Mouse (Mus musculus): ENCODE data around the gene Fam136a. TPM values are rescaled to one million over a fixed set of nuclear protein-coding genes. Genes with fewer than 3 reads are reported as not detected.

The Fam136a gene
- total and polyA plus RNA-seq, 3 experiments = 152 to 339 (median 160) TPM

- in situ Hi-C loops (cut with MboI; ENCODE audit: low pct_ligation_motif_present, low pct_unique_long_range_greater_than_20kb, low sequenced_read_pairs) = no loop called here
- Histone ChIP-seq H3K4me3 (replicated peaks in 1 of 3; ENCODE audit: low read depth in 2 of 3, low read length in 2 of 3, poor library complexity in 1 of 3) (no peak overlapping the region), H3K36me3 (replicated peaks in 1 of 2; ENCODE audit: control insufficient read depth in 1 of 2, insufficient read depth in 1 of 2, low read length in 1 of 2) (no peaks in the 10 kb centered on the region), H3K27me3 (replicated peaks) (peaks cover 46% of the 10 kb centered on the region), H3K9ac (ENCODE audit: insufficient read depth, low read depth) (no peak overlapping the region), H3K27ac (ENCODE audit: insufficient read depth, low read depth) (no peak overlapping the region), H3K4me2 (ENCODE audit: insufficient read depth, low read depth, poor library complexity, severe bottlenecking) (no peak overlapping the region), H3K4me1 (ENCODE audit: control insufficient read depth in 1 of 2, insufficient read depth in 2 of 2) (no peaks in the 10 kb centered on the region), H3K9me3 (replicated peaks; ENCODE audit: low read length) (no peaks in the 10 kb centered on the region), H3K79me2 (replicated peaks; ENCODE audit: control insufficient read depth, extremely low read depth, insufficient read depth, poor library complexity, severe bottlenecking) (no peaks in the 10 kb centered on the region)
- dilution Hi-C loops (cut with MboI; ENCODE audit: extremely low pct_ligation_motif_present, extremely low pct_unique_long_range_greater_than_20kb, low sequenced_read_pairs) = no loop called here
- no peak for TF ChIP-seq POLR2AphosphoS2 (IDR thresholded peaks at IDR 0.05; ENCODE audit: low read depth, low read length)
- no peak for TF ChIP-seq RAD21 (IDR thresholded peaks at IDR 0.05; ENCODE audit: low read depth, low read length)
- TF ChIP-seq BHLHE40 (IDR thresholded peaks at IDR 0.05; ENCODE audit: low read depth, low read length) = no peak
- no peak for TF ChIP-seq ZMIZ1 (IDR thresholded peaks at IDR 0.05; ENCODE audit: low read depth, low read length)
- TF ChIP-seq RCOR1 (conservative IDR thresholded peaks at IDR 0.05; ENCODE audit: low read depth, low read length) = no peak
- no peak for TF ChIP-seq SMC3 (IDR thresholded peaks at IDR 0.05; ENCODE audit: low read depth, low read length)
- TF ChIP-seq MEF2A (IDR thresholded peaks at IDR 0.05; ENCODE audit: borderline replicate concordance, low read depth, low read length) = no peak
- TF ChIP-seq CTCF (conservative IDR thresholded peaks at IDR 0.05 in 1 of 2, IDR thresholded peaks at IDR 0.05 in 1 of 2; ENCODE audit: low read depth in 2 of 2, low read length in 2 of 2) = no peak
- TF ChIP-seq JUN (IDR thresholded peaks at IDR 0.05; ENCODE audit: insufficient read depth, low read depth, low read length) = no peak
- TF ChIP-seq ZNF384 (IDR thresholded peaks at IDR 0.05; ENCODE audit: low read depth, low read length) = no peak
- no peak for TF ChIP-seq MAZ (IDR thresholded peaks at IDR 0.05; ENCODE audit: low read depth, low read length)
- no peak for TF ChIP-seq ETS1 (conservative IDR thresholded peaks at IDR 0.05; ENCODE audit: low read depth, low read length)
- DNase-seq (ENCODE audit: extremely low read depth) = no peak
These were observed 48.4 kb upstream of the Fam136a start for GRCm38 (mm10) chr6:86317066-86317465.

GRCm38 (mm10) chr6:86318855-86319254 lies 46.6 kb upstream of the Fam136a start:
- H3K79me2 ChIP-seq (replicated peaks; ENCODE audit: control insufficient read depth, extremely low read depth, insufficient read depth, poor library complexity, severe bottlenecking) = no peaks in the 10 kb centered on the region
- dilution Hi-C loops (cut with MboI; ENCODE audit: extremely low pct_ligation_motif_present, extremely low pct_unique_long_range_greater_than_20kb, low sequenced_read_pairs) (no loop called here), in situ Hi-C loops (cut with MboI; ENCODE audit: low pct_ligation_motif_present, low pct_unique_long_range_greater_than_20kb, low sequenced_read_pairs) (no loop called here)
- no peak overlapping the region for H3K4me3 ChIP-seq (replicated peaks in 1 of 3; ENCODE audit: low read depth in 2 of 3, low read length in 2 of 3, poor library complexity in 1 of 3)
- TF ChIP-seq UBTF (IDR thresholded peaks at IDR 0.05; ENCODE audit: low read depth, low read length) (no peak), TBP (conservative IDR thresholded peaks at IDR 0.05; ENCODE audit: low read depth, low read length) (no peak), POLR2A (IDR thresholded peaks at IDR 0.05; ENCODE audit: low read depth, low read length) (no peak), USF1 (IDR thresholded peaks at IDR 0.05; ENCODE audit: low read depth, low read length) (no peak), HCFC1 (IDR thresholded peaks at IDR 0.05; ENCODE audit: low read depth, low read length) (no peak), ELF1 (IDR thresholded peaks at IDR 0.05; ENCODE audit: low read depth, low read length) (no peak), MAFK (IDR thresholded peaks at IDR 0.05; ENCODE audit: insufficient replicate concordance, low read length) (no peak), E2F4 (IDR thresholded peaks at IDR 0.05; ENCODE audit: insufficient replicate concordance, low read depth, low read length) (no peak)
- H3K27ac ChIP-seq (ENCODE audit: insufficient read depth, low read depth) = no peak overlapping the region
- peaks cover 0 to 6% of the 10 kb centered on the region in 2 experiments; a peak in 2 of 4 replicates for H3K4me1 ChIP-seq (ENCODE audit: control insufficient read depth in 1 of 2, insufficient read depth in 2 of 2)
- H3K9me3 ChIP-seq (replicated peaks; ENCODE audit: low read length) = peaks cover 2% of the 10 kb centered on the region
- peaks cover 29% of the 10 kb centered on the region for H3K27me3 ChIP-seq (replicated peaks)
- H3K36me3 ChIP-seq (replicated peaks in 1 of 2; ENCODE audit: control insufficient read depth in 1 of 2, insufficient read depth in 1 of 2, low read length in 1 of 2) = no peaks in the 10 kb centered on the region
- H3K4me2 ChIP-seq (ENCODE audit: insufficient read depth, low read depth, poor library complexity, severe bottlenecking) = no peak overlapping the region
- peak; percentile 31 for DNase-seq (ENCODE audit: extremely low read depth)
- no peak overlapping the region for H3K9ac ChIP-seq (ENCODE audit: insufficient read depth, low read depth)

Data from CH12.LX (cell line).